Mouse (Mus musculus) gastrocnemius, postnatal 4 days (tissue): Measurements from ENCODE around the gene Zfp345. TPM values are rescaled to one million over a fixed set of nuclear protein-coding genes. Genes with fewer than 3 reads are reported as not detected.
"Not testable (repeated sequence)": the region's sequence is repeated elsewhere in the genome, so short reads cannot be mapped to it uniquely, and the experiment has no call there.

Experiments
- DNase-seq, 2 experiments: peaks; one replicate each; pipeline ENCODE4 v3.0.0; 2021 to 2022; ENCODE audit warnings: low spot score in 2 of 2, mixed read lengths in 2 of 2
- long read RNA-seq, 2 experiments: library from polyadenylated mRNA; stranded (forward); transcript quantifications; one replicate each; pipeline ENCODE4 v2.0.0; 2021
- total RNA-seq, 2 experiments: library from RNA; stranded (reverse); gene quantifications; 2 replicates each; pipeline ENCODE4 v1.2.3; 2021

Gene Zfp345
- total RNA-seq, result under 1 TPM; 0.15 to 0.29 TPM
- long read RNA-seq, experiment 1, result 0 reads
- long read RNA-seq, experiment 2, result 0 reads

DNA sequence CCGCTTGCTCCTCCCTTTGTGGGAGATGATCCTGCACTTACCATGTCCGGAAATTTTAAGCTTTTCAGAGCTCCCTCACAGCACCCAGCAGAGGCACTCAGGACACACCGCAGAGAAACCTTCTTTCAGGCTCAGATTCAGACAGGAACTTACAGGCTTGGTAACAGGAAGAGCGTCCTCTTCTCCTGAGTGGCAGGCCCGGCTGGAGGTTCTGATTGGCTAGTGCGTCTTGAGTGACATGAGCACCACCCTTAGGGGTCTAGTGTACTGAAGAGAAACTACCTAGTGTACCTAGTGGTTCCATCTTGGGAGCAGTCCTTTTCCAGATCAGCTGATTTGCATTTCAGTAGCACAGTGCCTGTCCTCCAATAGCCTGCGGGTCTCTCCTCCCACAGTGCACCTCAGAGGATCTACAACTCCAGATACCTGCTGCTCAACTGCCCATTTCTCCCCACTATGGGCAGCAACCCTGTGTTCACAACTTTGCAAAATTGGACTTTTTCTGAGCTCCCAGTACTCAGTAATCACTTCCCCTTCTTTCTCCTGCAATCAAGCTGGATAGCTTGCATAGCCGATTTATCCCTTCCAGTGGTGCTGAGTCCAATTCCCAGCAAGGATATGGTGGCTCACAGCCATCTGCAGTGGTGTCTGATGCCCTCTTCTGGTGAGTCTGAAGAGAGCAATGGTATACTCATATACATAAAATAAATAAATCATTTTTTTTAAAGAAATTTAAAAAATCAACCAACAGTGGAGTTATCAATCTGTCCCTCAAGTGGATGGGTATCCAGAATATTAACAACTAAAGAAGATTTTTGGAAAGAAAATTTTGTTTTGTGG is at the start of gene Zfp345:
Gene Zfp345, minus strand, starts transcription at position 153 of the 840 bp plus-strand sequence.
- DNase-seq, result not testable (repeated sequence)

DNA sequence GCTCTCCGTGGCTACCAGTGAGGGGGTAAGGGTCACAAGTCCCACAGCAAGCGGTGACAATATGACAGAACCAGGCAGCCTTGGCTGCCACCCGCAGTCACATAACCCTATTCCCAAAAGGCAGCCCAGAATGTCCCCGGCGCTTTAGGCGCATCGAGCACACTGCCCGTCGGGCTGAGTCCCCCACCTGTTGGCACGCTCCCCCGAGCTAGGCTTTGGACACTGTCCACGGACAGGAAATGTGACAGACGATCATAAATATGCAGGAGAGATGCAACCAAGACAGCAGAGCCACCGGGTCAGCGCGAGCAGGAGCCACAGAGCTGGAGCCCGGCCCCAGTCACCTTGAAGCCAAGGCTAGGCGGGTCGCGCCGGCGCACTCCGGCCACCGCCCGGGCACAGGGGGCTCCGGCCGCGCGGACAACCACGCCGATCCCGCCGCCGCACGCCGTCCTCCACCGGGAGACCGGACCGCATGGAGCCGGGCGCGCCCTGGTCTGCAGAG is 40.9 kb upstream of the Zfp345 start:
- no peak for DNase-seq

DNA sequence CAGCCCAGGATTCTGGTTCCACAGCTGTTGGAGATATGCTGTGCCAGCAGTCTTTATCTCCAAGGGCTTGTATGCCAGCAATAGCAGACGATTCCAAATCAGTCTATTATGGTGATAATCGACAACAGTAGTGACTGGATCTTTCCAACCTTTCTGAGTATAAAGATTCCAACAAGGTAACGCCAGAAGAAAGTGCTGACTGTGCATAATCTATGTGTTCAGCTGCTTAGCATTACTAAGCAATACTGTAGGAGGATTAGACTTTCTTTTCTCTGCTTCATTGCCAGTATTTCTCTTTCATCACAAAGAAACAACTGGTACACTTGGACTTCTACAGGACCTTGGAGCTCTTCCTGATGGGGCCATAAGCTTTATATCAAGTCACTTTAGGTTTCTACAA is 27.9 kb upstream of the Zfp345 start:
- no peak for DNase-seq

DNA sequence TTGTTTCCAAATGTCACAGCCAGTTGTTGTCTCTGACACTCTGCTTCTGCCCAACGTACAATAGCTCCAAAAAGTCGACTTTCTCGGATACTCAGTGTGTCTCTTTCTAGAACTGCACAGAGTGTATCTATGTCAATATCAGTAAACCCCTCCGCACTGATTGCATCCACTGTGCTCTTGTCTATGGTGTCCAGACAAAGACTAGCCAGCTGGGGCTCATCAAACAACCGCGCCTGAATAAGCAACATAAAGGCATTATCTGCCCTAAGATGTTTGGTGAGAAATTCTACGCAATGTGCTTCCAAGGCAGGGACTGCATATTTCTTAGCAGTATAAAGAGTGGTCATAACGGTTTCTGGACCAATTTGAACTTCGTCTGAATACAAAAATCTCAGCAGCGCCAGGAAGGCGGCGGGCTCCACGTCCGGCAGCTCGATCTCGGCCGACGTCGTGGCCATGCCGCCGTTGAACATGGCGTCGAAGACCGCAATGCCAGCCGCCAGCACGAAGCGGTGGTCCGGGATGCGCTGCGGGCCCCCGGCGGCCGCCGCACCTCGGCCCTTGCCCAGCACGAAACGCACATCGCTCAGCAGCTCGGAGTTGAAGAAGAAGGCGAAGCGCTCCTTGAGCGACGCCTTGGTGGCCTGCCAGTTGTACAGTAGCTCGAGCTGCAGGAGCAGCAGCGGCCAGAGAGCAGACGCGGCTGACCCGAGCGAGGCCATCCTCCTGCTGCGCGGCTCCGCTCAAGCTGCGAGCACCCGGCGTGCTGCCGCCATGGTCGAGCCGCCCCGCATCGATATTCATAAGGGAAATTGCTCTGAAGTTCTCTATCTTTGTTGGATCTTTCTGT is 15.5 kb upstream of the Zfp345 start:
- not testable (repeated sequence) for DNase-seq

DNA sequence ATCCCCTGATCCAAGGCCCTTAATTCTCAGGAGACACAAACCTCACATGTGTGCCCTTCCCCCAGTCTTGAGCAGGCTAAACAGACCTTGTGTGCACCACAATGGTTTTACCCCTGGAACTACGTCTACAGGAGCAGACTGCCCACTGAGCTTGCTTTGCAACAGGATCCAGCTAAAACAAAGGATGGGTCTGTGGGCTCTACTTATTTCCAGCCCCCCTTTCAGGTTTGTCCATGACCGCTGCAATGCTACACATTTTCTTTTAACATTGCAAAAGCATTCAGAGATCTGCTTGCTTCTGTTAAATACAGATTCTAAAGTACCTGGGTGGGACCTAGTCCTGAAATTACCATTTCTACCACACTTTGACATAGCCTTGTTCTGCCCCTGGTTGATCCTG is 8.1 kb upstream of the Zfp345 start:
- DNase-seq, result no peak

DNA sequence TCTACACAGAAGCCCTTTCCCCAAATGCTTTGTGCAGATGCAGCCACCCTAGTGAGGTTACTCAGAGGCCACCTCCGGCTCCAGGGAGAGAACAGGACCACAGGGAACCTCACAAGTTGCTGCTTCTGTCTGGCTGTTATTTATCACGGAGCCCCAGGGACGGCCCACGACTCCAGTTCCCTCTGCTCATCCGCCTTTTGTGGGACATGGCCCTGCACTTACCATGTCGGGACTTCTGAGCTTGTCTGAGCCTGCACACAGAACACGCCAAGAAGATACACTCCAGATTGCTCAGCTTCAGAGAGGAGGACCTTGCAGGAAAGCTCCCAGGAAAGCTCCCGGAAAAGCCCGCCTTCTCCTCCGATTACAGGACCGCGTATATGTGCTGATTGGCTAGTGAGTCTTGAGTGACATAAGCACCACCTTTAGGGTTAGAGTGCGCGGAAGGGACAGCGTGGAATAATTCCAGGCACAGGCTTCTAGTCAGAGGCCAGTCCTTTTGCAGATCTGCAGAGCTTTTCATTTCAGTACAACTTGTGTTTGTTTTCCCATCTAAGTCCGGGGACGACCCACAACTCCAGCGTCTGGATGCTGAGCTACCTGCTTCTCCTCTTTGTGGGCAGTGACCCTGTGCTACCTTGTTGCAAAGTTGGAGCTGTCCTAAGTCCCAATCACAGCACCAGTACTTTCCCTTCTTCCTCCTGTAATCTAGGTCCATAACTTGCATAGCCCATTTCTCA is 33.5 kb downstream of the Zfp345 start, which contains the start of gene Zfp442:
Gene Zfp442, minus strand, starts transcription at position 307 of the 740 bp plus-strand sequence.
- DNase-seq, result peak; percentile 19 to 55

DNA sequence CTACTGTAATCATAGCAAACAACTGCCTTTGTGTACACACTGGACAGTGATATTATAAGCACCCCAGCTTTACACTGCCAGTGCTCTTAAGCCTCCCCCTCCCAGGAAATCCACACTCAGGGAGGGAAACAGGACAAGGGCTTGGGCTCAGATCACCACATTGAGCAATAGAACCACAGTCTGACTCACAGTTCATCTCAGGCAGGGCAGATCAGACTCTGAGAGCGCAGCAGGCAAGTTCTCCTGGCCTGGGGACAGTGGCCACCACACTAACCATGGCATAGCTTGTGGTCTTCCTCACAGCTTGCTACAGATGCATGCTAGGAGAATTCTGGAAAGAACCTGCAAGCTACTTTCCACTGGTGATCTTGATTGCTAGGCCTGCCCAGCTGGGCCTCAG is 45.8 kb downstream of the Zfp345 start:
- not testable (repeated sequence) for DNase-seq

Other genes starting within 250 kb of the Zfp345 start
- 1 to 10 TPM; 5.0 to 5.8 TPM for gene Gm21994, start 229.5 kb downstream of the Zfp345 start, total RNA-seq
- under 1 TPM; 0.10 to 0.18 TPM for gene Gm14124, start 227.6 kb downstream of the Zfp345 start, total RNA-seq
- 1 to 10 TPM; 2.0 to 2.5 TPM for gene Gm10130, start 161.4 kb downstream of the Zfp345 start, total RNA-seq
- gene 3300002I08Rik, start 122.3 kb downstream of the Zfp345 start, total RNA-seq, result 1 to 10 TPM; 3.2 to 3.7 TPM
- gene Zfp442, start 33.6 kb downstream of the Zfp345 start, total RNA-seq, result 1 to 10 TPM; 4.4 to 5.1 TPM
- under 1 TPM; 0.54 to 0.56 TPM for gene Cst7, start 85.3 kb upstream of the Zfp345 start, total RNA-seq
- 10 to 100 TPM; 26.2 to 28.9 TPM for gene Apmap, start 123.5 kb upstream of the Zfp345 start, total RNA-seq
- 10 to 100 TPM; 21.1 to 22.5 TPM for gene Acss1, start 183.4 kb upstream of the Zfp345 start, total RNA-seq
- not detected for gene Vsx1, start 204.3 kb upstream of the Zfp345 start, total RNA-seq